Mouse (Mus musculus): ENCODE data around the gene H2afz.
A peak's percentile ranks its signal among the peaks of the same experiment; 100 is the strongest.

GRCm38 (mm10) chr3:137820688-137821467 is 43.4 kb upstream of the H2afz start:
- TF ChIP-seq MYC (IDR thresholded peaks at IDR 0.05; ENCODE audit: low read depth, low read length): no peak
- TF ChIP-seq JUN (IDR thresholded peaks at IDR 0.05; ENCODE audit: insufficient read depth, low read depth, low read length): no peak
- no peak for TF ChIP-seq CTCF (conservative IDR thresholded peaks at IDR 0.05 in 1 of 2, IDR thresholded peaks at IDR 0.05 in 1 of 2; ENCODE audit: low read depth in 2 of 2, low read length in 2 of 2)
- TF ChIP-seq ETS1 (conservative IDR thresholded peaks at IDR 0.05; ENCODE audit: low read depth, low read length): no peak
- TF ChIP-seq UBTF (IDR thresholded peaks at IDR 0.05; ENCODE audit: low read depth, low read length): no peak
- TF ChIP-seq EP300 (IDR thresholded peaks at IDR 0.05; ENCODE audit: low read length): peak; percentile 7; the same call in 1 of the 2 replicates
- TF ChIP-seq ZNF384 (IDR thresholded peaks at IDR 0.05; ENCODE audit: low read depth, low read length): peak; percentile 29; the same call in 1 of the 2 replicates
- no peak for TF ChIP-seq BHLHE40 (IDR thresholded peaks at IDR 0.05; ENCODE audit: low read depth, low read length)
- TF ChIP-seq USF1 (IDR thresholded peaks at IDR 0.05; ENCODE audit: low read depth, low read length): no peak
- TF ChIP-seq POLR2A (IDR thresholded peaks at IDR 0.05; ENCODE audit: low read depth, low read length): no peak
- no peak for TF ChIP-seq JUND (conservative IDR thresholded peaks at IDR 0.05; ENCODE audit: low read depth, low read length)
- no peak for TF ChIP-seq CHD2 (IDR thresholded peaks at IDR 0.05; ENCODE audit: low read length)
- TF ChIP-seq SIN3A (IDR thresholded peaks at IDR 0.05; ENCODE audit: low read length): no peak; the same call in 1 of the 2 replicates
